Mouse (Mus musculus) inflammation-experienced regulatory T-cells, adult 6 months (primary cell): ENCODE measurements at regions not wholly inside any gene's neighbourhood (a gene's known extent, or its start where the extent isn't known, plus 50 kb on each side); places are given as distances from the start of the nearest gene placed in this dataset.

Experiments
- ATAC-seq: one replicate; pipeline ENCODE4 v1.8.0; 2017

DNA sequence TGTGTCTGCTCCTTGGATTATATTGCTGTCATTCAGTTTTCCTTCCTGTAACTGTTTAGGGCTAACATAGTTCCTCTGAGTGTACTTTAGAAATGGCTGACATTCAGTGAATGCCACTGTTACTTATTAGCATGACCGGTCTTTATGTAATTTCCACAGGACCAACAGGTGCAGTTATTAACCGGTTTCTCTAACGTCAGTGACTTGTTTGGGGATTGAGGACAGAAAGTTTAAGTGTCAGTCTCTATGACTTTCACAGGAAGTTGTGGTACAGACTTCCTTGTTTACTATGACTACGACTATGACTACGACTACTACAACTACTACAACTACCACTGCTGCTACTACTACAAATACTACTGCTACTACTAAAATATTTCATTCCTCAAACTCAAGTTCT lies 170.4 kb upstream of the Ptger4 start:
- ATAC-seq, result peak; percentile 98

DNA sequence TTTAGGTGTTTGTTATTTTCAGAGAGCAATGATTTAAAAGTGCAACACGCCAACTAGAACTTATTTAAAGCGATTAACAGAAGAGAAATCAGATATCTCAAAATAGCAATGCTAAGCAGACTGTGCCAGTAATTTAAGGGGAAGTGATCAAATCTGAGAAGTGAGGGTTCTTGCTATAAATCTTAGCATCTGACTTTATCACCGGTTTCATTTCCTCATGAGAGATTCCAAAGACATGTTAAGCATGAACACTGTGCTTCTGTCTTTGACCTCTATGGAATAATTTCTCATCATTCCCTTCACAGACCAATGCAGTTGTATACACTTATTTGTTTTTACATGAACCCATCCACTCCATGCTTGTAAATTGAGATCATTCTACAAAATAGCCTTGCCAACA lies 172.0 kb upstream of the Ptger4 start:
- no peak for ATAC-seq

DNA sequence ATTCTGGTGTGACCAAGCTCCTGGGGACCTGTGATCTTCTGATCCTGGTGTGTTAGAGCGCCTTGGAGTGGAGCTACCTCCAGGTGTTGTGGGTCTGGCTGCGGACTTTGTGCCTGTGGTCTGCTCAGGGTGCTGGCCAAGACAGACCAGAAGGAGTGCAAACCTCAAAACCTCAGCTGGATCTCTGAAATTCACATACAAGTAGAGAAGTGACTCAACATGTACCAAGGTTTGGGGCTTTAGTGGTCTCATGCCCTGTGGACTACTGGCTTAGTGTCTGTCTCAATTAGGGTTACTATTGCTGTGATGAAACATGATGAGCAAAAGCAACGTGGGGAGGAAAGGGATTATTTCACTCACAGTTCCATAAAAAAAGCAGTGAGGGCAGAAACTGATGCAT lies 182.7 kb upstream of the Ptger4 start:
- no peak for ATAC-seq

DNA sequence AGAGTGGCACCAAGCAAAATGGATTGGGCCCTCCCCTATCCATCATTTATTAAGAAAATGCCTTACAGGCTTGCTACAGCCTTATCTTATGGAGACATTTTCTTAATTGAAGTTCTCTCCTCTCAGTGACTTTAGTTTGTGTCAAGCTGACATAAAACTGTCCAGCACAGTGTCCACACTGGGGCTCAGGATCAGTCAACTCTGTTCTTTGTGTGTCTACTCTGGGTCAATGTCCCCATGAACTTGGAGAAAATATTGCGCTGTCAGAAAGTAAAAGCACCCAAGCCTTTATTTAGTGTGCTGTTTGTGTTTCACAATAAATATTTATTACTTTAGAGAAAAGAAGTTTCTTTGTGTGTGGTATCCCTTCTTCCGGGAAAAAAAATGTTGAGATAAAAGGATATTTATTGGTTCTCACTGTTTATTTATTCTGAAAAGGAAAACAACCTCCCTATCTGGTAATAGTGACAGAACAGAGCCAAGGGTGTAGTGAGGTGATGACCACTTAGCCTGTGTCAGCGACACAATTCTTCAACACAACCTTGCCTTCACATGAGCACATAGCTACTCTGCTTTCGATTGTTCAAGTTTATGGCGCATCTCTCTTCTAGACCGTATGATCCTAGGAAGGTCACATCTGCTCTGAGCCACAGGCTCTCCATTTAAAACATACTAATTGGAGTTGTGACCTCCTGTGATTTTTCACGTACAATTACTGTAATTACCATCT lies 183.5 kb upstream of the Ptger4 start:
- ATAC-seq, result no peak

DNA sequence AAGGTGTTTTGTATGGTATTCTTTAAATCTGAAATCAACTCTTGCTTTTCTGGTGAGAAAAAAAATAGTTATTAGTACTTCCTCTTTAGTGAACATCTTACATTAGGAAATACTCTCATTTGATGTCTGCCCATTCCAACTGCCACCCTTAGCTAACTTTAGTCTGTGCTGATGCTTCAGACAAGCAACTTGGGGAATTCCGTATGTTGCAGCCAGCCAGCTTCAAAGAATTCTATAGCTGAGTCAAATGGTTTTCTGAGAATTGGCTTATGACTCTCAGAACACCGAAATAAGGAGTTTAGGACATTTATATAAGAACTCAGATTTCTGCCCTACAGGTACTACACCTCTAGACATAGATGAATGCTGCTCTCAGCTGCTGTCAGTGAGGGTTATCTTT lies 188.0 kb upstream of the Ptger4 start:
- peak; percentile 69 for ATAC-seq

DNA sequence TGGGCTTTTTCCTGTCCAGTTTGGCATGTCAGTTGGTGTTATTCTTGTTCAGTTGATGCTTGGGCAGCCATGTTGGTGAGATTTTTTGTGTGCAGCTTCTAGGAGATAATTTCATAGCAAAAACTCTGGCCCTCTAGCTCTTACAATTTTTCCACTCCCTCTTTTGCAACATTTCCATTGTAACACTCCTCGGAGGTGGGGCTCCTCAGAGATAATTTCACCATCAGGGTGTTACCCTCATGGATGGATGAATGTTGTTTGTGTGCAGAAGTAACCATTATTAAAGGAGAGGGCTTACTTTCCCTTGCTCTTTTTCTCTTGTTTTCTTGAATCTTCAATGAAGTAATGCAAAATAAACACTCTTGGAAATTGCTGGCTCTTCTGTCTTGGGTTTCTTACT lies 193.0 kb upstream of the Ptger4 start:
- ATAC-seq, result no peak

DNA sequence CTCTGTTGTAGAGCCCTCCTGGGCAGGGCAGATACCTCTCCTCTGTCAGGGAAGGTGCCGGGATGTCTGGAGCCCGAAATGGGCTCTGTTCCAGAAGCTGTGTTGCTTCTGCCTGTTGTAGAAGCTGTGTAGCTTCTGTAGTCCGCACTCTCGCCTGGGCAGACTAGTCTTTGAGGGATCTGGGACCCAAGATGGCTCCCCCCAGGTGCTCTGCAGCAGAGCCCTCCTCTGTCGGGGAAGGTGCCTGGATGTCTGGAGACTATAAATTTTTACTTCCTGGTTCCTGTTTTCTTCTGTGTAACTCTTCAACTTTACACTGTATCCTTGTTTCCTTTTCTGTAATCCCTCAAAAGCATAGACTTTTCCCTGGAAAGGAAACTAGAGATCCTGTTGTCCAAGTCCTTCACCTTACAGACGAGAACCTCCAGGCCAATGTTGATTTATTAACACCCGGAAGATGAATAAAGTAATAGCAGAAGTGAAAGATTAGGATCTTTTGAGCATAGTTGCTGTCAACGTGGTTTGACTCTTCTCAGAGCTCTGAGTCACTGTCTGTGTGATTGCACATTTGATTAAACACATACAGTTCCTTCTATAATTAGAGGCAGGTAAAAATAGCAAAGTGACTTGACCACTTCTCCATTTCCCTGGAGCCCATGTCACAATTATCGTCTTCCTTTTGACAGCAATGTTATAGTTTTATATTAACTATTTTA lies 202.2 kb upstream of the Ptger4 start:
- ATAC-seq, result peak; percentile 93

DNA sequence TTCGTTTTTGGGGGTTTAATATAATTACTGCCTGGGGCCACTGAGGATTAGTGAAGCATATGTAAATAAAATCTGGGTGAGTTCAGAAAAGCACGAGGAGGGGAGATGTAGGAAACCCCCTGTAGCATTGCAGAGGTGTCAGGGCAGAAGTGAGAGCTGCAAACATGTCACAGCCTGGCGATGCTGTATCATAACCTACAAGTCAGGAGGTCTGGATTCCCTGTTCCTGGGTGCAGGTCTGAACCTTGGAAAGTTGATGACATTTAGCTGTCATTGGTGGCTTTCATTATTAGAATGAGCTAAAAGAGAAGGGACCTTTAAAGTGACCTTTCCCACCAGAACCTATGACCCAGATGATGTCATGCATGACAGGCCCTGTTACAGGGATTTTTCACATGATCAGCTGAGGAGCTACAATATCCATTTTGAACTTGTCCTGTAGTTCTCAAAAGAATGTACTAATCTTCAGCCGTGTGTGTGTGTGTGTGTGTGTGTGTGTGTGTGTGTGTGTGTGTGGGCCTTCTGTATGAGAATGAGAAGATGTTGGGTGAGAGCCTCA lies 202.8 kb upstream of the Ptger4 start:
- ATAC-seq, result peak; percentile 70

DNA sequence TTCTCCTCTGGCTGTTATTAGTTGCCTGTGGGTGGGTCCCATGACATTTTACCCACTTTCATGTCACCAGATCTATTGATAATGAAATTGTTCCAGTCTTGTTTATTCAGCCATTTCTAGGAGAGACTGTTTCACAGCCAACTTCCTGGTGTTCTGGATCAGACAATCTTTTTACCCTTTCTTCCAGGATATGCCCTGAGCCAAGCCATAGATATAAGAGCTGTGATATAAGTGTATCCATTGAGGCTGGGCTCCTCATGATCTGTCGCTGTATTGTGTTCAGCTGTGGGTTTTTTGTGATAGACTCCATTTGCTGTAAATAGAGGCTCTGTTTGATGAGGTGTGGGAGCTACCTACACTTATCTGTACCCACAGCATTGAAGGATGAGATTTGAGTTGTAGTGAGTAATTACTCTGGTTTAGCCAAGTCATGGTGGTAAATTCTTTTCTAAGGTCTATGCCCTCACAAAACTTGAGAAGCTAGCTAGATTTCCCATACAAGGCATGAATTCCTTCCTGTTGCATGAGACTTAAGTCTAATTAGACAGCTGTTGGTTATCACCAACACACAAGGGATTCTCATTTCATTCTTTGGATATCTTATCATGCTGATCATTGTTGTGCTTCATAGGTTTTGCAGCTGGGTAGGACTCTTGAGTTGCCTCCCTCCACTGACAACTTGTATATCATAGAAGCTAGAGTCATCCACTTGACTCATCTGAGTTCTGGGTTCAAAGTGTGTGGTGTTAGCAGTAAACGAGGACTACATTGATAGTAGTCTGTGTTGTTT lies 203.9 kb upstream of the Ptger4 start:
- no peak for ATAC-seq

DNA sequence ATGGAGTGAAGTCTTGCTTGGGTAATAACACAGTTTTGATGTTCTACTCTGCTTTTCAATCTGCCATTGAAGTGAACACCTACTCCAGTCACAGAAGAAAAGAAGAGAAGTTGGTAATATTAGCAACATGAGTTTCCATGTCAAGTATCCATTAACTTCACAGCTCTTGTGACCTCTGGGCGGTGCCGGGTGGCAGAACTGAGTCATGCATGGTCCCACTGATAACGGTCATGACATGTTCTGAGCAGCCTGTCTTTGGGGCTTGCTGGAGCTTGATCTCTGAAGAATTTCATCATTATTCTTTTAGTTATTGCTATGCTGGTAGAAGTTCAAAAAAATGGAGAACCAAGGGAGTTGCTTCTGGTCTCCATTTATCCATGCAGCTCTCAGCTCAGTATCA lies 215.1 kb upstream of the Ptger4 start:
- ATAC-seq, result no peak

DNA sequence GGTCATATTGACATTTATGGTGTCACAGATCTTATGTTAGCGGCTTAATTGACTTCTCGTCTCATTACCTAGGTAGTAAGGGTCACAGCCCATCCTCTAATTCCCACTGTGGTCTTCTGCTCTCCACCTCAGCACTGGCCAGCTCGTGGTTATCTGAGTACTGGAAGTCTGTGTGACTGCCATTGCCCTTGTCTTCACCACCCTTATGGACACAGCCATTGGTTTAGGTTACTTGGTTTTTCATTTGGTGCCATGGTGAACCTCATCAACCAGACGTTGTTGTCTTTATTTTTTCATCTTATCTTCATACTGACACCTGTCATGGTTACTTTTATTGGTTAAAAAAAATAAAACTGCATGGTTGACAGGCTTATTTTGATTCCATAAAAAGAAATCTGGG lies 215.6 kb upstream of the Ptger4 start:
- ATAC-seq, result no peak

DNA sequence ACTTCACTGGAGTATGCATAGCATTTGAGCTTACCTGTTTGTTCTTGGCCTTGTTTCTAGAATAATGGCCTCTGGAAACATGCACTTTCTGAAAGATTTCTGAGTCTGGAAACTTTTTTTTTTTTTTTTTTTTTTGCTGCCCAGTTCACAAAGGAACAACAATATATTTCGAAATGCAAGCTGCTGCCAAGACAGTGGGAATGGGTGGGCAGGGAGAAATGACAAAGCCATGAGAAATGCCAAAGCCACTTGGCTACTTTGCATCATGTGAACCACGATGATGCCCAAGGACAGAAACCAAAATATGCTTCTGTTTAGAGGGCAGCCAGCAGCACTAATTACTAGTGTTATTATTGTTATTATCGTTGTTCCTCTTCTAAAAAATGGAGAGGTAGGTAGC lies 218.7 kb upstream of the Ptger4 start:
- no peak for ATAC-seq

DNA sequence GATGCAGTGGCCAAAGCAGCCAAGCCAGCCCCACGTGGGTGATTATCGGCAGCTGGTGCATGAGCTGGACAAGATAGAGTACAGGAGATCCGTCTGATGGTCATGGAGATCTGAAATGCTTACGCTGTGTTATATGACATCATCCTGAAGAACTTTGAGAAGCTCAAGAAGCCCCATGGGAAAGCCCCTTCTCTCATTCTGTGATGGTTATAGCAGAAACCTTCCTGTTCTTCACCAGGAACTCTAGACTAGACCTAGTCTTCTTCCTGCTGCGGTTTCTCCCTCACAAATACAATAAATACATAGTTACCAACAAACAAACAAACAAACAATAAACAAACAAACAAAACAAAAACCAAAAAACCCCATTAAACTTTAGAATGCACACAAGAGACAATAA lies 220.7 kb upstream of the Ptger4 start:
- ATAC-seq, result peak; percentile 88

DNA sequence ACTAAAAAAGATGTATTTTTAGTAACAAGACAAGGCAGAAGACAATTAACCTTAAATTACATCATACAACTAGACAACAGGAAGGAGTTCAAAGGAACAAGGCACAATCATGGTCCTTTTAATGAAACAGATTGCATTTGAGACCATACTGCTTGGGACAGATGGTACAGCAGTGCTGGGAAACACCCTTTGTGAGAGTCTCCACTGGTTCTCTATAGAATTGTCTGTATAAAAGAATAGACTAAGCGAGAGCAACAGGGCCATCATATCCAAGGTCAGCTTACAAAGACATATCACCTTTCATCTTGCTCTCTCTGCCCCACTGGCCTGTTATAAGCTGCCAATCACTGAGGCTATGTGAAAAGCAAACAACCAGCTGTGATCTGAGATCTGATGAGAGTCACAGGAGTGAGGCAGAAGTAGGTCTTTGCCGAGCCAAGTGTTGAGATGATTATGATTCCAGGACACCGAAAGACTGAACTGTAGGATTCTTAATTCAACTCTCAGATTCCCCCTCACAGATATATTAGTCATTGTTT lies 224.6 kb upstream of the Ptger4 start:
- ATAC-seq, result peak; percentile 32

DNA sequence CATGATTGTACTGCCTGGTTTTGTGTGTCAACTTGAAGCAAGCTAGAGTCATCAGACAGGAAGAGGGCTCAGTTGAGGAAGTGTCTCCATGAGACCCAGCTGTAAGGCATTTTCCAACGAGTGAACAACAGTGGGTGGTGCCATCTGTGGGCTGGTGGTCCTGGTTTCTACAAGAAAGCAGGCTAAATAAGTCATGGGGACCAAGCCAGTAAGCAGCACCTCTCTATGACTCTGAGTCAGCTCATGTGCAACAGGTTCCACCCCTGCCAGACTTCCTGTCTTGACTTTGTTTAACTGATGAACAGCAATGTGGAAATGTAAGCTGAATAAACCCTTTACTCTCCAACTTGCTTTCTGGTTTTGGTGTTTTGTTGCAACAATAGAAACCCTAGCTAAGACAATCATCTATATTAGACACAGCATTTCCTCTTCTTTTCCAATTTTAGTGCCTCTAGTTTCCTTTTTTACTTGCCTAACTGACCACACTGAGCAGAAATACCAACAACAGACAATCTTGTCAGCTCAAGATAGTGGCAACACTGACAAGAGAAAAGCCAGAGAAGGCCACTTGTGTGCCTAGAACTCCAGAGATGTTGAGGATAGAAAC lies 231.5 kb upstream of the Ptger4 start:
- no peak for ATAC-seq

DNA sequence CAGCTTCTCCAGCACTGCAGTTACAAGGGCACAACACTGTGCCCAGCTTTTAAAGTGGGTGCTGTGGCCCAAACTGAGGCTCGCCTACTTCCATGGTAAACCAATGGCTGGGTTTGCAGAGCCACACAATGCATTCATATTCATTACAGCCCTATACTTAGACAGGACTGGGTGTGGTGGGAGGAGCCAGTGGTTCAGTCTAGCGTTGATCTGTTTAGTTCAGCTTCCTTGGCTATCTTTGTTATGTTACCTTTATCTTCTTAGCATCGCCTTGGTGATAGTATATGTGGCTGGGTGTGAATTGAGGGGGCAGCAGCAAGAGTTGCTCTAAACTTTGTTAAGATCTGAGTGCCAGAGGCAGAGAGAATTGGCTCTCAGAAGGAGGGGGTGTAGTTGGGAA lies 249.3 kb upstream of the Ptger4 start:
- ATAC-seq, result peak; percentile 32

DNA sequence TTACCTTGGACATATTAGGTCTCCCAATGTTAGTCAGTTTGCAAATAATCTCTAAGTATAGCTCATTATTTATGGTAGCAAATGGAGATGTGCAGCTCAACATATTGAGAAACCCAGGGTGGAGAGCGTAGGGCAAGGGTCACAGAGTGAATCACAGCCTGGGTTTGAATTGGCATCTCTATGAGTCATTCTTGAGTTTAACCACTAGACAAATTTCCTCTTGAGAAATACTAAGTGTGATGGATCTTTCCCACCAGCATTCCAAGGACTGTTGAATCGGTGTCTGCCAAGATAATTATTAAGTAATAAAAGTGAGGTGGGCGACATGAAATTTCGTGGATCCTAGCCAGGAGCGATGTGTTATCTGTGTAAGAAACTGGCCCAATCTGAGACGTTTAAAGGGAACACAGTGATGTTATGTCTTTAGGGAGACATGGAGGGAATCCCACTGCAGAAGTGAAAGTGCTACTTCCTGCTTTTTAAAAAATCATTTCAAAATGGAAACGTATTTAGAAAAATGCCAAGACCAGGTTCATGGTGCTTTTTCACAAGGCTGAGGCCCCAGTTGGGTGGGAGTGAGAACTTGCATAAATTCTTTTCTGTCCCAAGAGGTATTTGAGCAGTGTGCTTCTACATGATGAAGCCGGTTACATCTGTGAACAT lies 251.3 kb upstream of the Ptger4 start:
- no peak for ATAC-seq

DNA sequence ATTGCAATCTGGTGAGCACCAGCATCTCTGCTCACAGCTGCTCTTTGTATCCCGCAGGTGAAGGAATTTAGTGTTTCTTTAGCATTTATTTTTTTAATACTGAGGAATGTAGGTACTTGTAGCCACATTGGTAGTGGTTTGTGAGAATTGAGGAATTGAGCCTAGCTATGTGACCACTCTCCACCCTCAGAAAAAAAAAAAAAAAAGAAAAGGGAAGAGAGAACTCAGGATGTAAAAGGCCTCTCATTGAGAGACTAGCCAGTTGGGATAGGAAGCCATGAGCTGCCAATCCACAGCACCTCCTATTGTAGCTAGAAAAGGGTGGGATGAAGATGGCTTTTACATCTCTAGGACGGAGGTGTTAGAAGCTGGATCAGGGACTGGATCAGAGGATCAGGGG lies 252.0 kb upstream of the Ptger4 start:
- no peak for ATAC-seq

DNA sequence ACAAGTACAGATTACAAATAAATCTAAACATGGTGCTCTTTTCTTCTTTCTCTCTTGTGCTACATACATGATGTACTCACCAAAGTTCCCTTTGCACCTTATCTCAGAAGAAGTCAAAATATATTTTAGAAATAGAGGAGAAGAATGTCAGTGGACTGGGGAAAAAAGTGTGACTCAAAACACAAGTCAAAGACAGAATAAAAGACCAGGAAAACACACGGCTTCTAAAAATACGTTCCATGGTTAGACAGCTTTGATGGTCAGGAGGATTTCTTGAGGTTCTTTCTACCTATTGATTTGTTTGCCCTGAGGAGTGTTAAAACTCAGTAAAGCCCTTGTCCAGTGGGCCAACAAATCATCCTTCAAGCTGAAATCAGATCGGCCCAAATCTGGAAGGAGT lies 260.5 kb upstream of the Ptger4 start:
- no peak for ATAC-seq

DNA sequence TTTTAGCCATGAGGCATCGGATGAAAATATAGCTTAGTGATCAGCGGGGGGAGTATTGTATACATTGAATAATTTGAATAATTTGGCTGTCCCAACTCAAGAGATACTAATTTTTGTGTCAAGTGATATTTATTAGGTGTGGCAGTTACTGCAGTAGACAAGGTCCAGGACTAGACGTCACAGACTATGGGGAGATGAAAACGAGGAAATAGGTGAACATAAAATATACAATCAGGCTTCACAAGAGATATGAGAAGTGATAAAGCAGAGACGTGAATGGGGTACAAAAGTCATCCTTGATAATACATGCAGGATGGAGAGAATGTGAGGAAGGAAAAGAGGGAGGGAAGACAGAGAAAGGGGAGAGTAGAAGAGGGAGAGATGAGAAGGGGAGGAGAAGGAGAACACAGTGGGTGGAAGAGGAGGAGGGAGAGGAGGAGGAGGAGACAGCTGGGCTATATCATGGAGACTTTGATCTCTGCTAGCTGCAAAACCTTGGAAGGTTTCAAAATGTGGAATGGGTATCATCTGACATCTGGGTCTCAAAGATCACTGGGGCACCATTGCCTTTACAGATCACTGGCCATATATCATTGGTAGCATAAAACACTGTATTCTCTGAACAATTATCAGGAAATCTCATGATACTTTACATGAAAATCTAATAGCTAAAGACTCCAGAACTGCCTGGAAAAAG lies 263.0 kb upstream of the Ptger4 start:
- ATAC-seq, result no peak

DNA sequence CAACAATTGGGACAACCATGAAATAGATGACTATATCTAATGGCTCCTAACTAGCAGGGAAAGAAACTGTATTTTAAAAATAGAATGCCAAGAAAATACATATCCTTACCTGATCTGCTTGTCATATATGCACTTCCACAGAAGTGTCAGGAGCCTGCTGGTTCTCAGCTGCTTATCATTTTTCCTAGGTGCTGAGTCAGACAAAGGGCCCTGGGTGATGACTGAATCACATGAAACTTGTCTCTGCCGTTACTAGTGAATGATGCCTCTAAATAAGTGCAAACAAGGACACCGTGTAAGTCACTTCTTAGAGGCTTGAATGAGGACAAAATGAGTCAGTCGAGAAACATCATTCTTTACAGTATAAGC lies 263.5 kb upstream of the Ptger4 start:
- no peak for ATAC-seq

DNA sequence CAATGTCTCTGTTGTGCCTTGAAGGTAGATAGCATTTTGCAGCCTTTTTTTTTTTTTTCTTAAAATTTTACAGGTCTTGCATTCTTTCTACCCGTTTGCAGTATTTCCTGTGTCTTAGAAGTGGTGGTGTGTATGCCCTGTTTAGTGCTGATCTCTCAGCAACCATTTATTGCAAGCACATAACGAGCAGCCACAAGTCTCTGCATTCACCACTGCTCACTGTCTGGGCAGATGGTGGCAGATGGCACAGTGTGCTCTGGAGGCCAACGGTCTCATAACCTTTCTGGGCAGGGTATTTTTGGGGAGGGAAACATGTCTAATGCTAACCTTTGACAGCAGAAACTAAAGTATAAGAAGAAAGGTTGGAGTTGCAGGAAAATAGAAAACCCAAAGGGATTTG lies 266.1 kb upstream of the Ptger4 start:
- peak; percentile 29 for ATAC-seq
